Mouse (Mus musculus): ENCODE data around the gene Wdr18. TPM values are rescaled to one million over a fixed set of nuclear protein-coding genes. Genes with fewer than 3 reads are reported as not detected.
A peak's percentile ranks its signal among the peaks of the same experiment; 100 is the strongest.

Gene Wdr18
- polyA plus RNA-seq, 2 experiments: 24.7 to 58.4 TPM

- no peak for DNase-seq (ENCODE audit: low read depth in 3 of 3, low spot score in 3 of 3)
- 16% methylated on average over 35 of the region's 35 CpGs for WGBS (ENCODE audit: insufficient replicate concordance)
These were observed 41.5 kb upstream of the Wdr18 start for GRCm38 (mm10) chr10:79918231-79919078.

GRCm38 (mm10) chr10:79919251-79919849 is 40.6 kb upstream of the Wdr18 start:
- Histone ChIP-seq H3K4me2 (ENCODE audit: low read depth) (no peak overlapping the region), H3K9ac (replicated peaks) (no peak overlapping the region), H3K9me3 (ENCODE audit: control insufficient read depth, low read length) (no peaks in the 10 kb centered on the region), H3K36me3 (replicated peaks; ENCODE audit: control insufficient read depth, insufficient read depth, low read depth) (no peaks in the 10 kb centered on the region), H3K27me3 (ENCODE audit: control insufficient read depth, insufficient read depth, low read length) (peaks cover 49% of the 10 kb centered on the region), H3K4me1 (replicated peaks; ENCODE audit: control insufficient read depth in 2 of 2, insufficient read depth in 2 of 2, low read length in 1 of 2) (peaks cover 14 to 22% of the 10 kb centered on the region in 2 experiments), H3K4me3 (ENCODE audit: insufficient read depth in 1 of 2, low read depth in 2 of 2, low read length in 2 of 2) (no peak overlapping the region), H3K27ac (no peak overlapping the region)
- no peak for TF ChIP-seq CTCF (IDR thresholded peaks at IDR 0.05; ENCODE audit: low read depth)
- no peak for TF ChIP-seq EP300 (IDR thresholded peaks at IDR 0.05; ENCODE audit: low read depth)
- no peak for ATAC-seq (ENCODE audit: insufficient read depth)
- no peak for DNase-seq (ENCODE audit: low read depth in 3 of 3, low spot score in 3 of 3)
- WGBS (ENCODE audit: insufficient replicate concordance): 12% methylated on average over 21 of the region's 21 CpGs

More at GRCm38 (mm10) chr10:79918231-79919078, 41.5 kb upstream of the Wdr18 start:
- ATAC-seq (ENCODE audit: insufficient read depth): no peak
- Histone ChIP-seq H3K27me3 (ENCODE audit: control insufficient read depth, insufficient read depth, low read length) (peaks cover 49% of the 10 kb centered on the region), H3K9me3 (ENCODE audit: control insufficient read depth, low read length) (no peaks in the 10 kb centered on the region), H3K4me3 (ENCODE audit: insufficient read depth in 1 of 2, low read depth in 2 of 2, low read length in 2 of 2) (no peak overlapping the region), H3K27ac (no peak overlapping the region), H3K36me3 (replicated peaks; ENCODE audit: control insufficient read depth, insufficient read depth, low read depth) (no peaks in the 10 kb centered on the region), H3K4me2 (ENCODE audit: low read depth) (peak overlapping the region; percentile 20; the same call in 1 of the 2 replicates), H3K4me1 (replicated peaks; ENCODE audit: control insufficient read depth in 2 of 2, insufficient read depth in 2 of 2, low read length in 1 of 2) (peaks cover 23 to 29% of the 10 kb centered on the region in 2 experiments), H3K9ac (replicated peaks) (no peak overlapping the region)
- no peak for TF ChIP-seq CTCF (IDR thresholded peaks at IDR 0.05; ENCODE audit: low read depth)

- Histone ChIP-seq H3K4me2 (ENCODE audit: low read depth) (no peak overlapping the region), H3K4me1 (replicated peaks; ENCODE audit: control insufficient read depth in 2 of 2, insufficient read depth in 2 of 2, low read length in 1 of 2) (peaks cover 5 to 14% of the 10 kb centered on the region in 2 experiments), H3K27ac (no peak overlapping the region), H3K9me3 (ENCODE audit: control insufficient read depth, low read length) (no peaks in the 10 kb centered on the region), H3K4me3 (ENCODE audit: insufficient read depth in 1 of 2, low read depth in 2 of 2, low read length in 2 of 2) (no peak overlapping the region), H3K27me3 (ENCODE audit: control insufficient read depth, insufficient read depth, low read length) (peaks cover 49% of the 10 kb centered on the region), H3K9ac (replicated peaks) (no peak overlapping the region), H3K36me3 (replicated peaks; ENCODE audit: control insufficient read depth, insufficient read depth, low read depth) (no peaks in the 10 kb centered on the region)
- ATAC-seq (ENCODE audit: insufficient read depth): no peak
- DNase-seq (ENCODE audit: low read depth in 3 of 3, low spot score in 3 of 3): no peak
- 28% methylated on average over 26 of the region's 26 CpGs for WGBS (ENCODE audit: insufficient replicate concordance)
- TF ChIP-seq CTCF (IDR thresholded peaks at IDR 0.05; ENCODE audit: low read depth): no peak
- no peak for TF ChIP-seq EP300 (IDR thresholded peaks at IDR 0.05; ENCODE audit: low read depth)
These were observed 39.7 kb upstream of the Wdr18 start for GRCm38 (mm10) chr10:79920056-79920890.

- DNase-seq (ENCODE audit: low read depth in 3 of 3, low spot score in 3 of 3) (no peak), ATAC-seq (ENCODE audit: insufficient read depth) (no peak)
- Histone ChIP-seq H3K4me3 (ENCODE audit: insufficient read depth in 1 of 2, low read depth in 2 of 2, low read length in 2 of 2) (peak within 1 kb of the TSS in 1 of 2 experiments; percentile 21; a peak in 1 of 4 replicates), H3K36me3 (replicated peaks; ENCODE audit: control insufficient read depth, insufficient read depth, low read depth) (no peaks in the 10 kb centered on the region), H3K27me3 (ENCODE audit: control insufficient read depth, insufficient read depth, low read length) (peaks cover 49% of the 10 kb centered on the region), H3K4me1 (replicated peaks; ENCODE audit: control insufficient read depth in 2 of 2, insufficient read depth in 2 of 2, low read length in 1 of 2) (peaks cover 9 to 13% of the 10 kb centered on the region in 2 experiments), H3K9ac (replicated peaks) (no peak within 1 kb of the TSS), H3K9me3 (ENCODE audit: control insufficient read depth, low read length) (no peaks in the 10 kb centered on the region), H3K4me2 (ENCODE audit: low read depth) (peak within 1 kb of the TSS; percentile 13), H3K27ac (no peak within 1 kb of the TSS)
- 8% methylated on average over 40 of the region's 41 CpGs for WGBS (ENCODE audit: insufficient replicate concordance)
- TF ChIP-seq CTCF (IDR thresholded peaks at IDR 0.05; ENCODE audit: low read depth) (no peak), EP300 (IDR thresholded peaks at IDR 0.05; ENCODE audit: low read depth) (no peak)
These were observed 38.9 kb upstream of the Wdr18 start, which contains the start of gene R3hdm4 for GRCm38 (mm10) chr10:79920958-79921535. R3hdm4 (minus strand) TSS chr10:79921208.

Measured in liver, embryonic 14.5 days (tissue).